Mouse (Mus musculus) urinary bladder, postnatal 14 days (tissue): ENCODE measurements around the gene Nrn1.

Source experiments
- DNase-seq: peaks from one replicate; pipeline ENCODE4 v3.0.0; 2021; ENCODE audit warnings: low spot score

Nrn1 gene

DNA sequence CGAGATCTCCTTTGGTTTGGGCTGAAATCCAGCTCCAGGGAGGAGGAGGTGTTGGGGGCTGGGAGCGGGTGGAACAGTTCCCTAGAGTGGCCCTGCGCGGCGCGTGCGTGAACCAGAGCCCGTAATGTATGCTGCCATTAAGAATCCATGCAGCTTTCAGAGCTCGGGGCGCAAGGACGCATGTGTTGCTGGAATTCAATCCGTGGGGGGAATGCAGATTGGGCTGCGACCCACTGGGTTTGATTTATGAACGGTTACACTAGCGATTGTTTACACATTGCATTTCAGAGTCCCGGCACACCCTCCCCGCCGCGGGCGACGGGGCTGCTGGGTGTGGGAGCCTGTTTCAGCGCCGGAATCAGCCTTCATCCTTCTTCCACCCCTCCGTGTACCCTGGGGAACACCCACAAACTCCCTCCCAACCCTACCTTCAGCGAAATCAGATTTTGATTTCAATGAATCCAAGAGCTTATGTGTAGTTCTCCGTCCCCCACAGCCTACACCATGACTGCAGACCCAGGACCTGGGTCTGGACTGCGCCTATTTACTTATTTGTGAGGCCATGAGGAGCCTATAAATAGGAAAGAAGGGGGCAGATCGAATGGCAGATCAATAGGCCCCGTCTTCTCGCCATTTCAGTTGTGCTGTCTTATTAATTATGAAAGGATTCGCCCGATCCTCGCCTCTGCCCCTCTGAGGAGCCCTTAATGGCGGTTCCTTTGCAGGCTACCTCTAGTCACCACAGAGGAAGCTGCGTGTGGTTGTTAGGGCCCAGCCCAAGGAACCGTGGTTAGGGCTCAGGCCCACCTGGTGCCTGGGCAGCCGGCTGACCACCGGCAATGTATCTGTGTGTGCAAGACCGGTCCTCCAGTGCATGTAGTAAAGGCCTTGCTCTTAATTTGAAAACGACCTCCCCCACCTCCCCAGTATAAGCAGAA, 10.1 kb downstream of the Nrn1 start:
- no peak for DNase-seq

DNA sequence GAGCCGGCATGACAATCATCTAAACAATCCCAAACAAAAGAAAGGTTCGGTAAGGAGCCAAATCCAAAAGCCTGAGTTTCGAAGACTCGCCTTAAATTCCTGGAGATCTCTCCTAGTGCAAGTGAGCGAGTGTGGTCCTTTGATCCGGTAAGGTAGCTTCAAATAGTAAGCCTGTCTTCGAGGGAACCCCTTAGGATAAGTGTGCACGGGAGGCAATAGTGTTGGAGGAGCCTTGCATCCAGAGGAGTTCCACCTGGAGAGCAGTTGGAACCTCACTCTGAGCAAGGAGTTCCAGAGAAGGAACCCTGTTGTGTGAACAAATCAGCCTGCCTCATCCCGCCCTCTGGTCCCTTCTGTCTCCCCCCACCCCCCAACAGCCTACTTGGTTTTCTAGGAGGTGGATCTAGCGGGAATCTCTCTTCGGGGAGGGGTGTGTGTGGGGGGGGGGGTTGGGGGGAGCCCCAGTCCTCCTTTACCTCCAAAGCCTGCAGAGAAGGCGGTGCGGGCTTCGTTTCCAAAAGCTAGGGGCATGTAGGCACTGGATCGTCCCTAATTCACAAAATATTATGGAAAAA, 11.1 kb downstream of the Nrn1 start:
- no peak for DNase-seq

DNA sequence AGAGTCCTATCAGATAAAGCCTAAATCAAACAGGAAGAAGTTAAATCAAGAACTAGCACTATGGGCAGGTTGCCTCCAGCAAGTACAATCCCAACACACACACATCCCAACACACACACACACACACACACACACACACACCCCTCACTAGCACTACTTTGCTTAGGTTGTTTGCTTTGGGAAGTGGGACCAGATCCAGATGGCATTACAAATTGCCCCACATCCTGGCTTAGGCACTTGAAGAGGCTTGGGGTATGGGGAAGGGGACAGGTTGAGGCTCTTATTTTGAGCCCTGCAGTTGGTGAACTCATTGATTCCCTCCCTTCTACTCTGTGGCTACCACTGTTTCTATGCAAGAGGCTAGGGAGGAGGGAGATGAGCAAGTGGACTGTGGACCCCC, 12.6 kb downstream of the Nrn1 start:
- no peak for DNase-seq

DNA sequence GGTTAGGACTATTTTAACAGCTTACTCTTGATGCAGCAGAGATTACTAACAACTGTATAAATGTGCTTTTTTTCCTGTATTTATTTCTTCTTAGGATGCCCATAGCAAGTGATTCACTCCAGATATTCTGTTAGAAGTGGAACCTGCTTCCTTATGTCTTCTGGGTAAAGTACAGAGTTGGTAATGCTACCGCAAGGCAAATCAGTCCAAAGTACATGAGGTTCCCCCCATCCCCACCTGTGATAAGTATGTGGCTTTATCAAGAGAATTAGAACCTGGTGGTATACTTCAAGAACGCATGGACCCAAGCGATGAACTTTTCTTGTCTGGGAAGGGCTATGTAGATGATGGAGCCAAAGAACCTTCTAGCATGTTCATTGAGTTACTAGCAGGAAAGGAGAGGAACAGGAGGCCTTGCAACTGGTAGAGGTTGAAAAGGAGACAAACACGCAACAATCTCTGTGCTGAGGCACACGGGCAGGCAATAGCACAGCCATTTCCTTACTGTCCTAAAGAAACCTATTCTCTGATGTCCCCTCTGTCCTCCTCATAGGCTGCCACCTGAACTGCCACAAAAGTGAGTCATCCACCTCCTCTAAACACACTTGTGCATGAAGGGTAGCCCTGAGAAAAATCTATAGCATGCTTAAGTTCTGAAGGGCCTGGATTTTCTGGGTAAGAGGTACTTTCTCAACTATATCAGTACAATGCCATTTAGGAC, 14.5 kb downstream of the Nrn1 start:
- DNase-seq, result no peak

DNA sequence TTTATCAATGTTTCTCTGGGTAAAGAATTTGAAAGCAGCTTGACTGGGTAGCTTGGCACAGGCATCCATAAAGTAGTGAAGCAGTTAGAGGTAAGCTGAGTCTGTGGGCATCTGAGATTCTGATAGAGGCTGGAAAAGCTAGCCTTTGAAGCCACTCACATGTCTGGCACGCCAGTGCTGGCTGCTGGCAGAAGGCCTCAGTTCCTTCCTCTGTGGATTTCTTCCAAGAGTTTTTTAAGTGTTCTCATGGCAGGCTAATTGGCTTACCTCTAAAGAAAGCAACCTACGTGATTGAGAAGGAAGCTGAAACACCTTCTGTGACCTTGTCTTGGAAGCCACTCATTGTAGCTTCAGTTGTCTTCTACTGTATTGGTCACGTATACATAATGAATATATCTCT, 17.6 kb downstream of the Nrn1 start:
- no peak for DNase-seq

GRCm38 (mm10) chr13:36716708-36717107, 18.2 kb downstream of the Nrn1 start:
- no peak for DNase-seq

DNA sequence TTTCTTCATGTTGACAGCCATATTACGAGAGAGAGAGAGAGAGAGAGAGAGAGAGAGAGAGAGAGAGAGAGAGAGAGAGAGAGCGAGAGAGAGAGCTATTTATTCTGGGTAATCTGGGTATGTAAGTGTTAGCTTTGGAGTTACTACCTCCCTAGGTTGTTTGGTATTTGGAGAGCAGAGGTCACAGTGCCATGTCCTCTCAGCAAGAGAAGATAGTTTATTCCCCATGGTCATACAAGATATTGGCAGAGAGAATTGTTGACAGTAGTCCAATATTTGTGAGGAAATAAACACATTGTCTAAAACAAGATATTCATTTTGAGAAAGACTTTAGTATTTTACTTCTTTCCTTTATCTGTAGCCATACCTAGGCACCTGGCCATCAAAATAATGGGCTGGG, 20.8 kb downstream of the Nrn1 start:
- no peak for DNase-seq

DNA sequence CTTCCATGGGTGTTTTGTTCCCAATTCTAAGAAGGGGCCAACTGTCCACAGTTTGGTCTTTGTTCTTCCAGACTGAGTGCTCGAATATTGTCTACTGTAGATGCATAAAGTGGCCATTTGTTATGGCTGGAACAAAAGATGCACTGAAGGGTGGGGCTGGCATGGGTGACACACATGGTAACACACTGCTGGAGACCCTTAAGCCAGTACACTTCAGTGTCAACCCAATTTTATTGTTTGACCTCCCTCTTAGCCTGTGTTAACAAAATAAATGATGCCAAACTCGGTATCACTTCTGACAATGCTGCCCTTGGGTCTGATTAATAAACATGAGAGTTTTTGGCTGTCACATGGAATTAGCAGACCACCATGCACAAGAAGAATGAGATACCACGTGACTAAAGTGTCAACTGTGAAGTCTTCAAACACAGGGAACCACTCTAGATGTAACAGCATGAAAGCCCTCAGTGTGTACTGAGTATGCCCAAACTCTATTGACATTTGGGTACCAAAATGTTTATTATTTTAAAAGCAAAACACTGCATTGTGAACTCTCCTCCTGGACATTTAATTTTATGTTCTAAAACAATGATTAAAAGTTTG, 27.7 kb downstream of the Nrn1 start:
- DNase-seq, result no peak

- DNase-seq, result peak; percentile 36
Measured at GRCm38 (mm10) chr13:36696351-36696771, 38.6 kb downstream of the Nrn1 start.

GRCm38 (mm10) chr13:36695516-36696201, 39.3 kb downstream of the Nrn1 start:
- DNase-seq, result peak; percentile 24

DNA sequence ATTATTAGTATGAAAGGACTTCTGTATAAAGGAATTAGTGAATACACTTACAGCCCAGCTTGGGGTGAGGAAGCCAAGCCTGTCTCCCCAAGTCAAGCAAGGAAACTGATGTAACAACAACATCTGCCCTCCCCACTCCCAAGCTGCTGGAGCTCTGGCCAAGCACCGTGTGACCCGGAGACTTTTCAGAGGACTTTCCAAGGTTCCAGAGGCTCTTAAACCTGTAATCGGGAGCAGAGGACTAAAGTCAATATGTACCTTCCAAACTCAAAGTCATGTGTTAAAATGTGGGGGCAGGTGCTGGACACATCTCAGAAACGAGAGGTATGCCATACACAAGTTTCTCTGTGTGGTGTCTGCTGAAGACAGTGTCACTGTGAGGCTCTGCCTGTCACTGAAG, 51.4 kb downstream of the Nrn1 start:
- no peak for DNase-seq

GRCm38 (mm10) chr13:36680690-36681355, 54.1 kb downstream of the Nrn1 start:
- DNase-seq, result no peak

DNA sequence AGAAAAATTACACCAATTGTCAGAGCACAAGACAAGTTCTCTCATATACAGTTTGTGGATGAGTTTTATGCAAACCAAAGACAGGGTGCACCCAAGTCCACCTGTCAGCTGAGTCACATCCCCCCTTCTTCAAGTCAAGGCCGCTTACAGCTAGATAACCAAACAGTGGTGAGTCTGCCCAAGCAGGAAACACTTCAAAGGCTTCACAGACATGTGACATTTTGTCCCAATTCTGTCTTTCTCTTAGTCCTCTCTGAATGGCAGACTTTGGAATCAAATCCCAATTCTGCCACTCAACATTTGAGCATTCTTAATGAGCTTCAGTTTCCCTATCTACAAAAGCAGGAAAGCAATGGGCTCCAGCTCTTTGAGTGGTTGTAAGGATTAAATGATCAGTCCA, 55.6 kb downstream of the Nrn1 start:
- DNase-seq, result no peak
